Mouse (Mus musculus): Measurements from ENCODE around the gene Kcnk10. TPM values are rescaled to one million over a fixed set of nuclear protein-coding genes. Genes with fewer than 3 reads are reported as not detected.

The Kcnk10 gene
- total and polyA plus RNA-seq, 3 experiments: 2.4 to 7.5 (median 3.8) TPM

- TF ChIP-seq EP300 (IDR thresholded peaks at IDR 0.05; ENCODE audit: low read length) (peak; percentile 87), ELF1 (IDR thresholded peaks at IDR 0.05; ENCODE audit: low read depth, low read length) (no peak), SIN3A (IDR thresholded peaks at IDR 0.05; ENCODE audit: low read length) (no peak), RAD21 (IDR thresholded peaks at IDR 0.05; ENCODE audit: low read depth, low read length) (no peak), MEF2A (IDR thresholded peaks at IDR 0.05; ENCODE audit: borderline replicate concordance, low read depth, low read length) (peak; percentile 60; the same call in 1 of the 2 replicates), USF2 (conservative IDR thresholded peaks at IDR 0.05; ENCODE audit: low read depth, low read length) (no peak), ZMIZ1 (IDR thresholded peaks at IDR 0.05; ENCODE audit: low read depth, low read length) (no peak), CHD1 (IDR thresholded peaks at IDR 0.05; ENCODE audit: low read depth, low read length) (no peak), GABPA (IDR thresholded peaks at IDR 0.05; ENCODE audit: insufficient replicate concordance, low read depth, low read length) (no peak), NELFE (IDR thresholded peaks at IDR 0.05; ENCODE audit: low read depth, low read length) (no peak), ZC3H11A (IDR thresholded peaks at IDR 0.05; ENCODE audit: low read depth, low read length) (no peak), BHLHE40 (IDR thresholded peaks at IDR 0.05; ENCODE audit: low read depth, low read length) (peak; percentile 67), MAX (IDR thresholded peaks at IDR 0.05; ENCODE audit: low read length) (no peak), POLR2AphosphoS2 (IDR thresholded peaks at IDR 0.05; ENCODE audit: low read depth, low read length) (no peak), SMC3 (IDR thresholded peaks at IDR 0.05; ENCODE audit: low read depth, low read length) (no peak), USF1 (IDR thresholded peaks at IDR 0.05; ENCODE audit: low read depth, low read length) (no peak), IRF4 (IDR thresholded peaks at IDR 0.05; ENCODE audit: low read depth, low read length) (peak; percentile 83), POLR2A (IDR thresholded peaks at IDR 0.05; ENCODE audit: low read depth, low read length) (no peak), E2F4 (IDR thresholded peaks at IDR 0.05; ENCODE audit: insufficient replicate concordance, low read depth, low read length) (no peak), MAFK (IDR thresholded peaks at IDR 0.05; ENCODE audit: insufficient replicate concordance, low read length) (0 out of 2 replicates have a peak, but pooled peaks have one; percentile 52), HCFC1 (IDR thresholded peaks at IDR 0.05; ENCODE audit: low read depth, low read length) (no peak), ETS1 (conservative IDR thresholded peaks at IDR 0.05; ENCODE audit: low read depth, low read length) (peak; percentile 36; the same call in 1 of the 2 replicates)
These were observed 27.2 kb upstream of the Kcnk10 start (continued) for GRCm38 (mm10) chr12:98605264-98605663.

- H3K36me3 ChIP-seq (replicated peaks in 1 of 2; ENCODE audit: control insufficient read depth in 1 of 2, insufficient read depth in 1 of 2, low read length in 1 of 2): peaks cover 3 to 27% of the 10 kb centered on the region in 2 experiments
- TF ChIP-seq POLR2AphosphoS2 (IDR thresholded peaks at IDR 0.05; ENCODE audit: low read depth, low read length) (no peak), SIN3A (IDR thresholded peaks at IDR 0.05; ENCODE audit: low read length) (peak; percentile 23; the same call in 1 of the 2 replicates), SMC3 (IDR thresholded peaks at IDR 0.05; ENCODE audit: low read depth, low read length) (no peak), HCFC1 (IDR thresholded peaks at IDR 0.05; ENCODE audit: low read depth, low read length) (no peak), BHLHE40 (IDR thresholded peaks at IDR 0.05; ENCODE audit: low read depth, low read length) (peak; percentile 91), TCF12 (IDR thresholded peaks at IDR 0.05; ENCODE audit: low read depth, low read length) (peak; percentile 32; the same call in 1 of the 2 replicates), ZNF384 (IDR thresholded peaks at IDR 0.05; ENCODE audit: low read depth, low read length) (peak; percentile 85), MEF2A (IDR thresholded peaks at IDR 0.05; ENCODE audit: borderline replicate concordance, low read depth, low read length) (peak; percentile 100), RAD21 (IDR thresholded peaks at IDR 0.05; ENCODE audit: low read depth, low read length) (no peak), JUN (IDR thresholded peaks at IDR 0.05; ENCODE audit: insufficient read depth, low read depth, low read length) (peak; percentile 74), JUND (conservative IDR thresholded peaks at IDR 0.05; ENCODE audit: low read depth, low read length) (peak; percentile 80), MAFK (IDR thresholded peaks at IDR 0.05; ENCODE audit: insufficient replicate concordance, low read length) (0 out of 2 replicates have a peak, but pooled peaks have one; percentile 49), IRF4 (IDR thresholded peaks at IDR 0.05; ENCODE audit: low read depth, low read length) (peak; percentile 72; the same call in 1 of the 2 replicates), ETS1 (conservative IDR thresholded peaks at IDR 0.05; ENCODE audit: low read depth, low read length) (peak; percentile 90), EP300 (IDR thresholded peaks at IDR 0.05; ENCODE audit: low read length) (peak; percentile 81), CHD1 (IDR thresholded peaks at IDR 0.05; ENCODE audit: low read depth, low read length) (no peak), ZC3H11A (IDR thresholded peaks at IDR 0.05; ENCODE audit: low read depth, low read length) (no peak), MXI1 (IDR thresholded peaks at IDR 0.05; ENCODE audit: low read depth, low read length) (no peak)
- dilution Hi-C loops (cut with MboI; ENCODE audit: extremely low pct_ligation_motif_present, extremely low pct_unique_long_range_greater_than_20kb, low sequenced_read_pairs) (no loop called here), in situ Hi-C loops (cut with MboI; ENCODE audit: low pct_ligation_motif_present, low pct_unique_long_range_greater_than_20kb, low sequenced_read_pairs) (no loop called here)
- H3K4me3 ChIP-seq (replicated peaks in 1 of 3; ENCODE audit: low read depth in 2 of 3, low read length in 2 of 3, poor library complexity in 1 of 3): no peak overlapping the region
- H3K4me2 ChIP-seq (ENCODE audit: insufficient read depth, low read depth, poor library complexity, severe bottlenecking): peak overlapping the region; percentile 61; the same call in 1 of the 2 replicates
- H3K27ac ChIP-seq (ENCODE audit: insufficient read depth, low read depth): no peak overlapping the region
- H3K27me3 ChIP-seq (replicated peaks): no peaks in the 10 kb centered on the region
- no peaks in the 10 kb centered on the region; the same call in 1 of the 2 replicates for H3K79me2 ChIP-seq (replicated peaks; ENCODE audit: control insufficient read depth, extremely low read depth, insufficient read depth, poor library complexity, severe bottlenecking)
- peaks cover 21% of the 10 kb centered on the region for H3K9me3 ChIP-seq (replicated peaks; ENCODE audit: low read length)
- no peak overlapping the region for H3K9ac ChIP-seq (ENCODE audit: insufficient read depth, low read depth)
- peaks cover 9 to 54% of the 10 kb centered on the region in 2 experiments for H3K4me1 ChIP-seq (ENCODE audit: control insufficient read depth in 1 of 2, insufficient read depth in 2 of 2)
- DNase-seq (ENCODE audit: extremely low read depth): peak; percentile 90
These were observed 24.0 kb upstream of the Kcnk10 start for GRCm38 (mm10) chr12:98602114-98602513.

All from CH12.LX (cell line).